Mouse (Mus musculus) embryonic facial prominence, embryonic 14.5 days (tissue): ENCODE measurements around the gene Xntrpc. TPM values are rescaled to one million over a fixed set of nuclear protein-coding genes. Genes with fewer than 3 reads are reported as not detected.
"Not testable (repeated sequence)": the region's sequence is repeated elsewhere in the genome, so short reads cannot be mapped to it uniquely, and the experiment has no call there.

Experiments
- ATAC-seq: fragments of 200-750 bp; cut with Nextera tagmentation; 2 replicates; pipeline ENCODE4 v1.8.0; 2017; ENCODE audit warnings: low read depth, moderate number of reproducible peaks, moderate TSS enrichment
- DNase-seq: peaks from one replicate; pipeline ENCODE4 v3.0.0-alpha.2; 2015; ENCODE audit warnings: low spot score
- H3K27ac ChIP-seq: fragments of 300-500 bp; sonication (generic); replicated peaks from 2 replicates; pipeline ENCODE4 v1.5.1; 2014; ENCODE audit warnings: low read depth, mild to moderate bottlenecking, low read length, moderate library complexity
- H3K27me3 ChIP-seq: fragments of 300-500 bp; sonication (generic); replicated peaks from 2 replicates; pipeline ENCODE4 v1.6.1; 2014; ENCODE audit warnings: low read length; ENCODE audit not compliant: control insufficient read depth, insufficient read depth
- H3K36me3 ChIP-seq: fragments of 300-500 bp; sonication (generic); 2 replicates; pipeline ENCODE4 v1.6.1; 2014; ENCODE audit warnings: low read length, mixed read lengths; ENCODE audit not compliant: control insufficient read depth, insufficient read depth
- H3K4me1 ChIP-seq: fragments of 300-500 bp; sonication (generic); 2 replicates; pipeline ENCODE4 v1.6.1; 2014; ENCODE audit warnings: antibody characterized with exemption, low read length; ENCODE audit not compliant: control insufficient read depth, insufficient read depth
- H3K4me2 ChIP-seq: fragments of 300-500 bp; sonication (generic); 2 replicates; pipeline ENCODE4 v1.6.1; 2014; ENCODE audit warnings: low read depth, mild to moderate bottlenecking, low read length, moderate library complexity, mixed read lengths
- H3K4me3 ChIP-seq: fragments of 300-500 bp; sonication (generic); 2 replicates; pipeline ENCODE4 v1.5.1; 2014; ENCODE audit warnings: low read depth, mild to moderate bottlenecking, low read length
- H3K9ac ChIP-seq: fragments of 300-500 bp; sonication (generic); 2 replicates; pipeline ENCODE4 v1.6.1; 2014; ENCODE audit warnings: low read depth, mild to moderate bottlenecking, low read length, moderate library complexity, mixed read lengths
- H3K9me3 ChIP-seq: fragments of 300-500 bp; sonication (generic); 2 replicates; pipeline ENCODE4 v1.6.1; 2016; ENCODE audit warnings: low read length; ENCODE audit not compliant: control insufficient read depth
- WGBS: fragments of 180-500 bp; shearing (Covaris S2); extraction: QIAGEN DNeasy Blood & Tissue Kit; methylation state at CpG from one replicate; pipeline ENCODE4 v1.1.7; 2014; 5-methylcytosine and 5-hydroxymethylcytosine counted together
- polyA plus RNA-seq: library from polyadenylated mRNA; unstranded; fragments of >200 nt; fragmentation: Nextera tagmentation; extraction: Ambion mirVana; gene quantifications from 2 replicates; pipeline ENCODE4 v1.2.1, GENCODE M21; 2014

Xntrpc gene
- polyA plus RNA-seq, result 0.84 and 1.6 TPM in 2 replicates

DNA sequence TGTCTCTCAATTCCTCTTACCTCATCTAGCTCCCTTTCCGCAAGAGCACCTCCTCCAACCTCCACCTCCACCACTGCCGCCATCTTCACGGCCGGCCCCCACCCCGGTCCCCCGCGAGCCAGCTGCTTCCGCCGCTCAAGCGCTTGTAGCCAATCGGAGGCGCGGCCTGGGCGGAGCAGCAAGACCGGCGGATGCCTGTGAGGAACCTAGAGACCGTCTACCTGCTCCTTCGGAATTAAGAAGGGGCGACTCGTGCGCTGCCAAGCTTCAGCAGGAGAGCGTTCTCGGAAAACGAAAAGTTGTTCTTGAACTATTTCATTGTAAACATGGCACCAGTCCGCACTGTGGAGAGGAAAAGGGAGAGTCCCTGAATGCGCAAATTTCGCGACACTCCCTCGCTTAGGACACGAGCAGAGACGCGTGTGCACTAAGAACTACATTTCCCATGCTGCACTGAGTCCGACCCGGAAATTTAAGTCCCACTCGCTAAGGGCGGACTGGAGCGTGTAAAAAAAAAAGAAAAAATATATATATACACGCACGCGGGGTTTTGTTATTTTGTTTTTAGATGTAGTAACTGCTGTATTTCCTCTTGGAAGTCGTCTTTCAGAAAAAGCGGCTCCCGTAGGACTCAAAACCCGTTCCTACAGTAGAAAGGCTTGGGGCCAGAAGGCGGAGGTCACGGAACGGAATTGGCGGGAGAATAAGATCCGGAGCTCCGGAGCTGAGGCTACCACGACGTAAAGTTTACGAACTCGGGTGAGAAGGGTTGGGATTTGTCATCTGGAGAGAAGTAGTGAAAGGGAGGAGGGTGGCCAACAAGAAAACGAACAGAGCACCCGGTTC lies at the start of gene Xntrpc, which contains the start of the genes Rnf121 and Xndc1:
Xntrpc (plus strand) TSS at position 668 of the 846 bp plus-strand sequence.
Rnf121 (minus strand) TSS at position 424 of the 846 bp plus-strand sequence.
Xndc1 (plus strand) TSS at position 466 of the 846 bp plus-strand sequence.
- peak within 1 kb of the TSS; percentile 75 for H3K4me2 ChIP-seq
- WGBS, result under 1% methylated on average over 56 of the region's 56 CpGs
- H3K9ac ChIP-seq, result peak within 1 kb of the TSS; percentile 74
- H3K27ac ChIP-seq, result peak within 1 kb of the TSS; percentile 84
- H3K27me3 ChIP-seq, result no peaks in the 10 kb centered on the region
- peaks cover 15% of the 10 kb centered on the region for H3K4me1 ChIP-seq
- DNase-seq (peak; percentile 98), ATAC-seq (peak; percentile 99)
- H3K36me3 ChIP-seq, result peaks cover 7% of the 10 kb centered on the region
- H3K4me3 ChIP-seq, result peak within 1 kb of the TSS; percentile 78
- H3K9me3 ChIP-seq, result no peaks in the 10 kb centered on the region

DNA sequence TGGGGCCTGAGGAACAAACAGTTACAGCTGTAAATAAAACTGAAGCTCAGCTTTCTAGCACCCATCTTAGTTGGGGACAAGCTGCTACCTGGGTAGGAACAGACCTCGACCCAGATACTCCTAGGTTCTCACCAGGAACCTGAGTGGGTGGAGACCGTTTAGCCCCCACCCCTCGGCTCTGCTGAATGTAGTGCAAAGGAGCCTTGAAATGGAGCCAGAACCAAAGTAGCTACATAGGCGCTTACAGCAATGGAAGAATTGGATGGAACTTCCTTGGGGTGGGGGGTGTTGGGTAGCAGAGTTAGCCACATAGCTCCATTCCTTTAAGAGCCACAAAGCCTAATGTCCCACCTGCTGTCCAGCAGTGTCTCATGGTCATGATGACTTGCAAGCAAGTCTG lies 48.6 kb upstream of the Xntrpc start:
- no peaks in the 10 kb centered on the region for H3K9me3 ChIP-seq
- no peaks in the 10 kb centered on the region for H3K27me3 ChIP-seq
- 82% methylated on average over 4 of the region's 4 CpGs for WGBS
- H3K4me2 ChIP-seq, result no peak overlapping the region
- H3K4me3 ChIP-seq, result no peak overlapping the region
- ATAC-seq (no peak), DNase-seq (no peak)
- no peaks in the 10 kb centered on the region for H3K4me1 ChIP-seq
- H3K9ac ChIP-seq, result no peak overlapping the region
- peaks cover 86% of the 10 kb centered on the region for H3K36me3 ChIP-seq
- H3K27ac ChIP-seq, result no peak overlapping the region

DNA sequence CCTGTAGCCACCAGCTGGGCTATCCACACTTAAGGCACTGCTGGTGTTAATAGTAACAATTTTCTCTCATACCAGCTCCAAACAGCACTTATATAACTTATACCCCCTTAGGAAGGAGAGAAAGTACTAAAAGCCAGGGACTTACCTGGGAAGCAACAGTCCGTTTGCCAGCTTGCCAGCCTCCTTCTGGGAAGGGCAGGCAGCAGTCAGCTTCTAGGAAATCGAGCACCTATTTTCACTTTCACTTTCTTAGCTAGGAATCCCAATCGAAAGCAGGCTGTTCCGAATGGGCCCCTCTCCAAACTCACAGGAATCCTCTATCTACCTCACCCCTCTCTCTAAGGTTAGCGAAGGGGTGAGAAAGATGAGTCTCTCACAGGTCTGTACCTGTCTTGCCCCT lies 48.1 kb upstream of the Xntrpc start:
- H3K4me1 ChIP-seq, result no peaks in the 10 kb centered on the region
- no peak for ATAC-seq
- H3K9me3 ChIP-seq, result no peaks in the 10 kb centered on the region
- H3K27me3 ChIP-seq, result no peaks in the 10 kb centered on the region
- no peak overlapping the region for H3K4me3 ChIP-seq
- peaks cover 86% of the 10 kb centered on the region for H3K36me3 ChIP-seq
- H3K9ac ChIP-seq, result no peak overlapping the region
- no peak for DNase-seq
- no peak overlapping the region for H3K4me2 ChIP-seq
- H3K27ac ChIP-seq, result no peak overlapping the region
- WGBS, result 84% methylated on average over 5 of the region's 5 CpGs

DNA sequence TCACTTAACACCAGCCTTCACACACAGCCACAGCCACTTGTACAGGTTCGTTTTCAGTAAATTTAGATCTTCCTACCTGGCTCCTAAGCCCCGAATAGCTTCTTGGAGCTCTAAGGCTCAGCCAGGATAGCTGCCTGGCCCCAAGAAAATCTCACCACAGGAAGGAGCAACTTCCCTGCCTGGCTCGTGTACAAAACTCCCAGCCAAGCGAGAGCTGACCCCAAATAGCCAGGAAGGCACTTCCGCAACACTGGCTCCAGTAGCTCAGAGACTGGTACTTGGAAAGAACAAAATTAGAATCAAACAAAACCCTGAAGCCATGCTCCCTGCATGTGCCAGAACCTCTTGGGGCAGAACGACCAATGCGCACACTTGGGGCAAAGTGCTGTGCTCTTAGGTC lies 47.5 kb upstream of the Xntrpc start:
- 84% methylated on average over 7 of the region's 7 CpGs for WGBS

DNA sequence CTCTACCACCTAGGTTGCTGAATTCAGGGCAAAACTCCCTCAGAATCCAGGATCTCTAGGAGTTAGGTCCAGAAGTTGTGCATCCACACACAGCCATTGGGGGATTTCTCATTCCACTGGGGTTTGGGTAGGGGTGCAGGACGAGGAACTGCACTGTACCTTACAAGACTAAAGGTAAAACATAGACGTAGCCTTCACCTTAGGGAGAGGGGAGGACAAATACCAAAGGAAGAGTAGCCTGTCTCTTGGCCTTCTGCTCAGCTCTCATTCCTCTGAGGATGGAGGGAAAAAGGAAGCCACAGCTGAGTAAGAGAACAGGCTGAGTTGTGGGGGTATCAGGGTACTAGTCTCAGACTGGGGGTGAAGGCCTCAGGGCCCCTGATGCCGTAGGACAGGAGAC lies 46.9 kb upstream of the Xntrpc start, which contains the start of gene Il18bp:
Il18bp (minus strand) TSS at position 101 of the 400 bp plus-strand sequence.
- 92% methylated on average over 3 of the region's 3 CpGs for WGBS
- H3K36me3 ChIP-seq, result peaks cover 86% of the 10 kb centered on the region
- no peak for ATAC-seq

More for the DNA sequence above, 47.5 kb upstream of the Xntrpc start:
- Histone ChIP-seq H3K27ac (no peak overlapping the region), H3K9ac (no peak overlapping the region), H3K4me2 (no peak overlapping the region), H3K27me3 (no peaks in the 10 kb centered on the region), H3K9me3 (no peaks in the 10 kb centered on the region), H3K4me1 (no peaks in the 10 kb centered on the region), H3K4me3 (no peak overlapping the region), H3K36me3 (peaks cover 86% of the 10 kb centered on the region)
- ATAC-seq (no peak), DNase-seq (no peak)

DNA sequence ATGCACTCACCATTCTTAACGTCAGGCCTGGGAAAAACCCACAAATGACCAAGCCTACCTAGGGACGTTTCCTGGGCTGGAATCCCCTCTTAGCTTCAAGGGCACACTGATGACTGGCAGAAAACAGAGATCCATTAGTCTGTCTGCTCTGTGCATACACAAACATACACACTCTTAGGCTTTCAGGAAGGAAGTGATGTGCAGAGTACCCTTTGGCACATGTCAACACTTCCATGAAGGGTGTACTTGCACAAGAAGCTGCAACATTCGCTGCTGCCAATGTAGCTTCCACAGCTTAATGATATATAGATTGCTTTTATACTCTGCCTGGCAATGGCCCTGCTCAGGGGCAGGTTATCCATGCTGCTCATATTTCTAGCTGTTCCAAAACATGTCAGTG lies 46.2 kb upstream of the Xntrpc start:
- H3K9ac ChIP-seq, result no peak overlapping the region
- no peaks in the 10 kb centered on the region for H3K4me1 ChIP-seq
- DNase-seq, result no peak
- ATAC-seq, result no peak
- H3K4me2 ChIP-seq, result no peak overlapping the region
- H3K27me3 ChIP-seq, result no peaks in the 10 kb centered on the region
- H3K36me3 ChIP-seq, result peaks cover 84% of the 10 kb centered on the region
- WGBS, result 72% methylated on average over 3 of the region's 3 CpGs
- no peaks in the 10 kb centered on the region for H3K9me3 ChIP-seq
- H3K4me3 ChIP-seq, result no peak overlapping the region
- H3K27ac ChIP-seq, result no peak overlapping the region

More for the DNA sequence above, 46.9 kb upstream of the Xntrpc start, which contains the start of gene Il18bp:
- Histone ChIP-seq H3K4me2 (no peak within 1 kb of the TSS), H3K9me3 (no peaks in the 10 kb centered on the region), H3K27ac (no peak within 1 kb of the TSS), H3K9ac (no peak within 1 kb of the TSS), H3K27me3 (no peaks in the 10 kb centered on the region), H3K4me3 (no peak within 1 kb of the TSS), H3K4me1 (no peaks in the 10 kb centered on the region)
- no peak for DNase-seq

DNA sequence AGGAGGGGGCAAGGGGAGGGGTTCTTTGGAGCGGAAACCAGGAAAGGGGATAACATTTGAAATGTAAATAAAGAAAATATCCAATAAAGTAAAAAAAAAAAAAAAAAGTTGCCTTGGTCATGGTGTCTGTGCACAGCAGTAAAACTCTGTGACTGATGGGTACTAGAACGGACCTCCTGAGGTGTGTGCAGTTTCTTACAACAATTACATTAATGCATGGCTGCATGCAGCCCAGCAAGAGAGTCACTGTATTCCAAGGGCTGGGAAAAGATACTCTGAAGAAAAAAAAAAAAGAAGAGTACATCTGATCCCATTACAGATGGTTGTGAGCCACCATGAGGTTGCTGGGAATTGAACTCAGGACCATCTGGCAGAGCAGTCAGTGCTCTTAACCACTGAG lies 44.6 kb upstream of the Xntrpc start:
- H3K4me2 ChIP-seq, H3K4me3 ChIP-seq, H3K27ac ChIP-seq, DNase-seq, H3K9me3 ChIP-seq, H3K4me1 ChIP-seq, H3K9ac ChIP-seq, H3K27me3 ChIP-seq, ATAC-seq: not testable (repeated sequence)
- H3K36me3 ChIP-seq, result peaks cover 74% of the 10 kb centered on the region
- 80% methylated on average over 2 of the region's 2 CpGs for WGBS

DNA sequence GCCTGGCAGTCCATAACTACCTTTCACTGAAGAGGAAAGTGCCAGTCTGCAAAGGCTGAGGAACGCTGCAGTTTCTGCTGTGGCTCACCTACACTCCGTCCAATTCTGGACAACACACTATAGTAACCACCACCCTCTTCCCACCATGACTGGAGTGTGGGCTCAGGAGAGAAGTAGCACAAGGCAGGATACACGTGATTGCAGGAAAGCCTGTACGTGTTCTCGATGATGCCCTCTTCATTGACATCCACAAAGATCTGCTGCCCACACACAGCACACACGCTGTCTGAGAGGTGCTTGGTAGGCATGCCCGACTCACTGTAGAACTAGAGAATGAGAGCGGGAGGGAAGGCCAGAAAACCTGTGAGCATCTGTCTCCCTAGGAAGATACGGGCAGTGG lies 41.7 kb upstream of the Xntrpc start:
- ATAC-seq, result no peak
- Histone ChIP-seq H3K27ac (no peak overlapping the region), H3K4me1 (no peaks in the 10 kb centered on the region), H3K27me3 (no peaks in the 10 kb centered on the region), H3K36me3 (peaks cover 72% of the 10 kb centered on the region), H3K9me3 (no peaks in the 10 kb centered on the region), H3K9ac (no peak overlapping the region), H3K4me2 (no peak overlapping the region), H3K4me3 (no peak overlapping the region)
- no peak for DNase-seq
- WGBS, result 95% methylated on average over 9 of the region's 9 CpGs
